Mouse (Mus musculus): Measurements from ENCODE around the gene Ppp6r1. TPM values are rescaled to one million over a fixed set of nuclear protein-coding genes. Genes with fewer than 3 reads are reported as not detected.

Ppp6r1 gene
- polyA plus RNA-seq, 1 experiment from 2014 or later, result 13.9 TPM

DNA sequence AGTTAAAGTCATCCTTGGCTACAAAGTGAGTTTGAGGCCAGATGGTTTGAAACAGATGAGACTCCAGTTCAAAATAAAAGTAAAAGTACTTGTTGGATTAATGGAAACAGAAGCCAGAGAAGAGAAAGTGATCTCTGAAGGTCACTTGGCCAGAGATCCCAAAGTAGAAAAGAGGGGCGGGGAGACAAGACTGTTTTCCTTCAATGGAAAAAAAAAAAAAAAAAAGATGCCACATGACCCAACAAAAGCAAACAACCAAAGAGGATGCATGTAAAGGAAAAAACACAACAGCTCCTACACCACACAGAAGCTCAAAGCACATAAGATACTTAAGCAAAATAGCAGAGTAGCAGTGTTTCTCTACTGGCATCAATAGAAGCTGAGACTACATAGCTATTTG lies 2.9 kb downstream of the Ppp6r1 start:
- Histone ChIP-seq H3K27me3 (replicated peaks) (no peaks in the 10 kb centered on the region), H3K9me3 (no peaks in the 10 kb centered on the region), H3K36me3 (peaks cover 4% of the 10 kb centered on the region; the same call in 1 of the 2 replicates), H3K4me2 (replicated peaks) (no peak overlapping the region; the same call in 1 of the 2 replicates), H3K4me3 (no peak overlapping the region), H3K4me1 (peaks cover 32% of the 10 kb centered on the region), H3K27ac (no peak overlapping the region), H3K9ac (no peak overlapping the region)
- 86% methylated on average over 1 of the region's 1 CpGs for WGBS
- no peak for ATAC-seq (ENCODE audit: low FRiP score, low read depth)

DNA sequence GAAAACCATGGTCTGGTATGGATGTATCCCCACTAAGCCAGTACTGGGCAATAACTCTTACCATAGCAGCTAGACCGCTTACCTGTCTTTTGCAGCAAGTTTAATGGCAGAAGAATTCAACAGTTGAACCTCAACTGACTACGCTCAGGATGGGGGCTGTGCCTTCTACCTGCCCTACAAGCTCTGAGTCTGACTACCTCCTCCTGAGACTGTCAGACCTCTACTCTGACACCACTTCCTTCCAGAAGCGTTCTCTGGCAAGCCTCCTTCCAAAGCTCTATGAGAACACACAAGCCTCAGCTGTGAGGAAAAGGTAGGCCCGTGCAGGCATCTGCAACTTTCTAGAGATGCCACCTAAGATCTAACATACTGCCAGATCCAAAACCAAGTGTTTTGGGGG lies 3.4 kb downstream of the Ppp6r1 start:
- no peaks in the 10 kb centered on the region for H3K9me3 ChIP-seq
- no peaks in the 10 kb centered on the region for H3K27me3 ChIP-seq (replicated peaks)
- H3K4me1 ChIP-seq, result peaks cover 32% of the 10 kb centered on the region
- no peak overlapping the region for H3K9ac ChIP-seq
- ATAC-seq (ENCODE audit: low FRiP score, low read depth), result no peak
- no peak overlapping the region for H3K4me2 ChIP-seq (replicated peaks)
- no peak overlapping the region for H3K27ac ChIP-seq
- peaks cover 4% of the 10 kb centered on the region; the same call in 1 of the 2 replicates for H3K36me3 ChIP-seq
- H3K4me3 ChIP-seq, result no peak overlapping the region
- WGBS, result 90% methylated on average over 4 of the region's 4 CpGs

DNA sequence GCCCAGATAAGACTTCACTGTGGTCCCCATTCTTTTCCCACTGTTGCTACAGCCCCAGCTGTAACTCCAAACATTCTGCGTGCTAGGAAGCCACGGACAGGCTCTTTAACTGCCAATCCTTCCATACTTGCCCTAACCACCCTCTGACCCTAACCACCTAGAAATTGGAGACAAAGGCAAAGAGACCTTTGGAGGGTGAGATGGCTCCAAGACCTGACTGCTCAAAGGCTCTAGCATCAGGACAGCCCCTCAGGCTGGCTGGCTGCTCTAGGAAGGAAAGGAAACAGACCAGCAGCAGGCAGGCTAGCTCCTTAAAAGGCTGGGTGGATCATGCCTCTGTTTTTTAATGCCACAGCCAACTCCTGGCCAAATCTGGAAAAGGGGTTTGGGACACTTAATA lies 4.6 kb downstream of the Ppp6r1 start:
- Histone ChIP-seq H3K4me1 (peaks cover 27% of the 10 kb centered on the region), H3K4me3 (no peak overlapping the region), H3K36me3 (peaks cover 4% of the 10 kb centered on the region; the same call in 1 of the 2 replicates), H3K27me3 (replicated peaks) (no peaks in the 10 kb centered on the region), H3K27ac (no peak overlapping the region), H3K9ac (no peak overlapping the region; the same call in 1 of the 2 replicates), H3K4me2 (replicated peaks) (no peak overlapping the region), H3K9me3 (no peaks in the 10 kb centered on the region)
- ATAC-seq (ENCODE audit: low FRiP score, low read depth), result no peak
- 87% methylated on average over 2 of the region's 2 CpGs for WGBS

DNA sequence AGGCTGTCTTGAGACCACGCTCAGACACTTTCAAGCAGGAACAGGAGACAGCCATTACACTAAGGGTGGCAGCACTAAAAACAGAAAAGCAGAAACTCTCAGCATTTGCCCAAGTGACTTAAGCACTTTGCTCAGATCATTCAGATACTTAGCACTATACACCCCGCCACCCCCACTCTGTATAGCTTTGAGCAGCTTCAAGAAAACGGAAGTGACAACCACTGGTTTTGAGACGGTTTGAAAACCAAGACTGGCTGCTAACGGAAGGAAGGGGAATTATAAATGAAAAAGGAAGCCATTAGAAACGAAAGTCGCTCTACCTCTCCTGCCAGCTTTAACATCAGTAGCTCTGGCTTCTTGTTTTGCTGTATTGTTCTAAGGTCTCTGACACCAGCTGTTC lies 5.0 kb downstream of the Ppp6r1 start:
- peaks cover 27% of the 10 kb centered on the region for H3K4me1 ChIP-seq
- H3K9me3 ChIP-seq, result no peaks in the 10 kb centered on the region

DNA sequence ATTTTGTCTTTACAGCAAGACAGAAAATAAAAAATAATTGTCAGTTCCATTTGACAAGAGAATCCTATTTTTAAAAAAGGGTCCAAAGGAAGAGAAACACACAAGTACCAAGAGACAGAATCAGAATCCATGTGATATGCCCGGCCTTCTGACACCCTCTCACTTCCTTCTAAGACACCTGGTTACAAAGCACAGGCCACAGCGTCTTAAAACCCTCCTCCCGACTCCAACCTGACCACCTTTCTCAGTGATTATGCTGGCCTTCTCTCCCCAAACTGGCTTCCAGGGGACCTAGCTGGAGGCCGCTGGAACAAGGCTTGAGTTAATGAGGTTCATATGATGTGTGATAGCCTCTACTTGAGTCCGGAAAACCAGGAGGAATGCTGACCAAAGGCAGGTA lies 5.5 kb downstream of the Ppp6r1 start:
- ATAC-seq (ENCODE audit: low FRiP score, low read depth), result no peak
- Histone ChIP-seq H3K27ac (no peak overlapping the region), H3K4me1 (peaks cover 27% of the 10 kb centered on the region), H3K9ac (no peak overlapping the region), H3K27me3 (replicated peaks) (no peaks in the 10 kb centered on the region), H3K4me3 (no peak overlapping the region), H3K9me3 (no peaks in the 10 kb centered on the region), H3K4me2 (replicated peaks) (no peak overlapping the region), H3K36me3 (peaks cover 4% of the 10 kb centered on the region; the same call in 1 of the 2 replicates)
- 89% methylated on average over 5 of the region's 5 CpGs for WGBS

More for the DNA sequence above, 5.0 kb downstream of the Ppp6r1 start:
- H3K27ac ChIP-seq, result no peak overlapping the region
- H3K27me3 ChIP-seq (replicated peaks), result no peaks in the 10 kb centered on the region
- ATAC-seq (ENCODE audit: low FRiP score, low read depth), result no peak
- H3K4me3 ChIP-seq, result no peak overlapping the region
- H3K9ac ChIP-seq, result no peak overlapping the region
- H3K36me3 ChIP-seq, result peaks cover 4% of the 10 kb centered on the region; the same call in 1 of the 2 replicates
- H3K4me2 ChIP-seq (replicated peaks), result no peak overlapping the region
- WGBS, result 91% methylated on average over 7 of the region's 7 CpGs

DNA sequence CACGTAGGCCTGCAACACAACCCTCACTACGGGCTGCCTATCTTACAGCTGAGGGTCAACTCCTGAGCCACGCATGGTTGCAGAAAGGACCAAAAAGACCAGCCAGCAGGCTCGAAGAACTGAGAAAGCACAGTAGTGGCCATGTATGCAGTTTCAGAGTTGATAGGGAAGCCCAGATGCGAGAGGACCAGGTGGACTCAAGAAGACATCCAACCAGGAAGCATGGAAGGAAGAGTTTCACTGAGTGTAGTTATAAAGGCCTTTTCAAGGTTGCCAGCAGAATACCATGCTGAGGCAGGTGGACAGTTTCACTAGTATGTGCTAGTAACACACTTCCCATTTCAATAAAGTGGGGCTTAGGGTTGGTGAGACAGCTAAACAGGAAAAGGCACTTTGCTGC lies 6.1 kb downstream of the Ppp6r1 start:
- Histone ChIP-seq H3K27me3 (replicated peaks) (no peaks in the 10 kb centered on the region), H3K4me3 (no peak overlapping the region), H3K9ac (no peak overlapping the region), H3K9me3 (no peaks in the 10 kb centered on the region), H3K36me3 (peaks cover 4% of the 10 kb centered on the region; the same call in 1 of the 2 replicates), H3K27ac (no peak overlapping the region), H3K4me2 (replicated peaks) (no peak overlapping the region), H3K4me1 (peaks cover 23% of the 10 kb centered on the region)
- WGBS, result 93% methylated on average over 5 of the region's 5 CpGs
- ATAC-seq (ENCODE audit: low FRiP score, low read depth), result no peak

DNA sequence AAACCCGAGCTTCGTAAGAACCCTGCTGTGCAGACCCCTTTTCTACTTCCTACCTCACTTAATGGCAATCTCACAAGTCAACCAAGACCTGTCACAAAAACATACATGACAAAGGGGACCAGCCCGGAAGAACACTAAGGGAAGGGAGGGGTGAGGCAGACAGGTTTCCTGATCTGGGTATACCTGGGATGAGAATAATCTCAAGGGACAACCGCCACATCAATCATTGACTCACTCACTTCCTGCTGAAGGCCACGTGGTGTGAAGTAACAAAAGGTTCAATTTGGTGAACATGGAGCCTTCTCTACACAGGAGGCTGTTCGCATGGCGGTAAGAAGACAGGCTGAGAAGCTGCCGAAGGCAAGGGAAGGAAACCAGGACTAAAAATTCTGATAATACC lies 7.2 kb downstream of the Ppp6r1 start:
- Histone ChIP-seq H3K36me3 (peaks cover 8% of the 10 kb centered on the region), H3K9me3 (no peaks in the 10 kb centered on the region), H3K27me3 (replicated peaks) (no peaks in the 10 kb centered on the region), H3K9ac (no peak overlapping the region), H3K4me1 (peaks cover 11% of the 10 kb centered on the region; the same call in 1 of the 2 replicates), H3K27ac (no peak overlapping the region), H3K4me3 (no peak overlapping the region), H3K4me2 (replicated peaks) (no peak overlapping the region)
- WGBS, result 79% methylated on average over 8 of the region's 8 CpGs
- ATAC-seq (ENCODE audit: low FRiP score, low read depth), result no peak

DNA sequence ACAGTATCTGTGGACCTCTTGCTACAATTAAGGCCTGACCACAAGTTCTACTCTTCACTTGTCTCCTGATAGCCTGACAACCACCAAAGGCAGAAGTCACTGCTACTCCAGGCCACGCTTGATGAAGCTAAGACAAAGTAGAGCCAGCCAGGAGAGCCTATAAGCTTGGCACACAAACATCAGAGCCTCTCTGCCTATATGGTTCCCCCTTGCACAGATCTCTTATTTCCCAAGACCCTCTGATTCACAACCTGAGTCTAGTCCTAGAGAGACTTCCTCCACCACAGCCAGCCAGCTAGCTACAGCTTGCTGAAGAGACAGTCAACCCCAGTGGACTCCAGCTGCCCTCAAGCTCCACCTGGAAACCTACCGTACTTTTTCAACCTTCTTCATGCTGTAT lies 10.8 kb downstream of the Ppp6r1 start:
- no peaks in the 10 kb centered on the region for H3K9me3 ChIP-seq
- H3K36me3 ChIP-seq, result peaks cover 34% of the 10 kb centered on the region
- no peaks in the 10 kb centered on the region for H3K27me3 ChIP-seq (replicated peaks)
- H3K4me2 ChIP-seq (replicated peaks), result no peak overlapping the region
- no peaks in the 10 kb centered on the region for H3K4me1 ChIP-seq
- no peak overlapping the region; the same call in 1 of the 2 replicates for H3K9ac ChIP-seq
- no peak overlapping the region for H3K27ac ChIP-seq
- ATAC-seq (ENCODE audit: low FRiP score, low read depth), result no peak
- WGBS, result 87% methylated on average over 2 of the region's 2 CpGs
- no peak overlapping the region for H3K4me3 ChIP-seq

DNA sequence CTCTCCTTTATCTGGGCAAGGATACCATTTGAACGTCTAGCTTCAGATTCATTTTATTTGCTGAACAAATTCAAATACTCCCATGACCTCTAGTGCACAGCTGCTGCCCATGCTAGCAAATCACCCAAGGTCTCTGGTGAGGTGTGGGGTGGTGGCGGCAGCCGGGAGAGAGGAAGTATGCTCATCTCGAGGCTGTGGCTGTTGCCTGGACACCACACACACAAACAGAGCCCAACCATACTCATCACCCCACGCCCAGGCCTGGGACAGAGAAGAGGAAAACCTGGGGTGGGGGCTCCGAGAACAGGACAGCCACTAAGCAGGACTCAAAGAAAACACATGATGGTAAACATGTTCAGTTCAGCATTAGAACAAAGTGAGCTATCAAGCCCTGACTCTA lies 11.5 kb downstream of the Ppp6r1 start:
- ATAC-seq (ENCODE audit: low FRiP score, low read depth), result no peak
- Histone ChIP-seq H3K36me3 (peaks cover 37% of the 10 kb centered on the region), H3K27me3 (replicated peaks) (no peaks in the 10 kb centered on the region), H3K9ac (no peak overlapping the region), H3K27ac (no peak overlapping the region), H3K4me1 (no peaks in the 10 kb centered on the region), H3K4me2 (replicated peaks) (no peak overlapping the region), H3K4me3 (no peak overlapping the region), H3K9me3 (no peaks in the 10 kb centered on the region)
- WGBS, result 79% methylated on average over 6 of the region's 6 CpGs

DNA sequence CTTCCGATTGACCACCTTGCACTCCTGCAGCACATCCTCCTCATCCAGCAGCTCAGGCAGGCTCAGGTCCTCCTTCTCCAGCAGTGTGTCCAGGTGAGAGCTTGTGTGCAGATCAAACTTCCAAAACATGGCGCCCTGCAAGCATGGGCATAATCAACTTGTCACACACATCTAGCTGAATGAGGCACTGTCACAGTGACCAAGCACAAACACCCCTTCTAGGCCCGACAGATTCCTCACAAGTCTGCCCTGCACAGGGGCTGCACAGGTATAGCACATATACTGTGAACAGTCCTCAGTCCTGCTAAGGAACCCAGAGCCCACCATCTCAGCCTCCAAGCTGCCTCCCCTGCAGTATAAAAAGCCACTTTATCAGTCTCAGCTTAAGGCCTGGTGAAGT lies 12.0 kb downstream of the Ppp6r1 start:
- H3K36me3 ChIP-seq, result peaks cover 42% of the 10 kb centered on the region
- WGBS, result 82% methylated on average over 3 of the region's 3 CpGs

DNA sequence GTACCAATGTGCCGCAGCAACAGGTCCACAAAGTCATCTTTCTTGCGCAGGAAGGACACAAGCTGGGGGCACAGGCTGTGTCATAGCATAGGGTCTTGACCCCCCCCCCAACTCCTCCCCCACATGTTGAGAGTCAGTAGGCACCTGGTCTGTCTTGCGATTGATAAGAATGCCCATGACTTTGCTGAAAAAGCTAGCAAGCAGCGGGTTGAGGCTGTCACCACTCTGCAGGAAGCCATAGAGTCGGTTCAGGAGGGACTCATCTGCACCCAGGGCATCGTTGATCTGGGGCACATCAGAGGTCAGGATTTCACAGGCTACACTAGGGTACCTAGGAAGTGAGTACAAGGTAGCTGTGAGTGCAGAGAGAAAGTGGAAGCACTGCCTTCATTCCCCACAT lies 15.6 kb downstream of the Ppp6r1 start:
- no peak for ATAC-seq (ENCODE audit: low FRiP score, low read depth)
- Histone ChIP-seq H3K4me3 (no peak overlapping the region), H3K4me2 (replicated peaks) (no peak overlapping the region), H3K9ac (no peak overlapping the region), H3K27me3 (replicated peaks) (no peaks in the 10 kb centered on the region), H3K4me1 (no peaks in the 10 kb centered on the region), H3K36me3 (peaks cover 75% of the 10 kb centered on the region), H3K9me3 (no peaks in the 10 kb centered on the region), H3K27ac (no peak overlapping the region)
- 97% methylated on average over 6 of the region's 6 CpGs for WGBS

More for the DNA sequence above, 12.0 kb downstream of the Ppp6r1 start:
- Histone ChIP-seq H3K27ac (no peak overlapping the region), H3K27me3 (replicated peaks) (no peaks in the 10 kb centered on the region), H3K9me3 (no peaks in the 10 kb centered on the region), H3K4me1 (no peaks in the 10 kb centered on the region), H3K4me3 (no peak overlapping the region), H3K9ac (no peak overlapping the region), H3K4me2 (replicated peaks) (no peak overlapping the region)
- ATAC-seq (ENCODE audit: low FRiP score, low read depth), result no peak

DNA sequence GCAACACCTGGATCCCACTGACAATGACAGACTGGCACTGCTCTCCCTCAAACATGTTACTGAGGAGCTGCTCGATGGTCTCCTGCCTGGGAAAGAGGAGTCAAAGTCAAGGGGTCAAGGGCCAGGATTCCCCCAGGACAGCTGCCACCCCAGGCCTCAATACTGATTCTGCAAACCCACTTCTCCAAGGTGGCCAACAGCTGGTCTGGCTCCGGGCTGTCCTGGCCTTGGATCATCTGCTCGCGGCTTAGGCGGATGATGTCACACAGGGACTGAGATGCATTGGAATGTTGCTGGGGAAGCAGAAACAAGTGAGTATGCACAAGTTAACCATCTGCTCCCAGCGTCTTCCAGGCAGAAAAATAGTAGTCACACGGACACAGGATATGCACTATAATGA lies 16.9 kb downstream of the Ppp6r1 start:
- peaks cover 82% of the 10 kb centered on the region for H3K36me3 ChIP-seq
- H3K27ac ChIP-seq, result no peak overlapping the region
- H3K4me3 ChIP-seq, result no peak overlapping the region
- 92% methylated on average over 7 of the region's 7 CpGs for WGBS
- H3K27me3 ChIP-seq (replicated peaks), result no peaks in the 10 kb centered on the region
- no peaks in the 10 kb centered on the region for H3K4me1 ChIP-seq
- no peaks in the 10 kb centered on the region for H3K9me3 ChIP-seq
- no peak overlapping the region for H3K9ac ChIP-seq
- H3K4me2 ChIP-seq (replicated peaks), result no peak overlapping the region
- no peak for ATAC-seq (ENCODE audit: low FRiP score, low read depth)

DNA sequence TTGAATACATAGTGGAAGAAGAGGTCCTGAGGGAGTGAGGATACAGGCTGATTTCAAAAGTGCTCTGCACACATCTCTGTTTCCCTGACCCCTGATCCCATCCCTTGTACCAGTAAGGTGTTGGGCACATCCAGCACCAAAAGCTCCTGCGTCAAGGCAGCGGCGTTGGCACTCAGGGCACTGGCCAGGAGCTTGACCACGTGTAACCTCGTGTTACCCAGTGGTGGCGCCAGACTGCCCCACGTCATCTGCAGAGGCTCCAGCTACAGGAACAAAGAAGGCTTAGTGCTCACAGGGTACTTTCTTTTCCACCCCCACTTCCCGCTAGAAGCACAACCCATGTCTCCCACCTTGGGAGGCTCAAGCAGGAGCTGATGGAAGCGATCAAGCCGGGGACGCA lies 17.7 kb downstream of the Ppp6r1 start:
- no peaks in the 10 kb centered on the region for H3K9me3 ChIP-seq
- H3K9ac ChIP-seq, result no peak overlapping the region
- H3K4me3 ChIP-seq, result no peak overlapping the region
- H3K4me1 ChIP-seq, result no peaks in the 10 kb centered on the region
- H3K36me3 ChIP-seq, result peaks cover 82% of the 10 kb centered on the region
- H3K27me3 ChIP-seq (replicated peaks), result no peaks in the 10 kb centered on the region
- H3K27ac ChIP-seq, result no peak overlapping the region
- no peak for ATAC-seq (ENCODE audit: low FRiP score, low read depth)
- 81% methylated on average over 11 of the region's 11 CpGs for WGBS
- H3K4me2 ChIP-seq (replicated peaks), result no peak overlapping the region

Measured in neural tube, embryonic 12.5 days (tissue).